Mouse (Mus musculus) frontal cortex, postnatal 10 days (tissue): ENCODE data around the gene Mtrex.

ENCODE experiments used
- DNase-seq, 2 experiments: peaks; one replicate each; pipeline ENCODE4 v3.0.0; 2022; ENCODE audit warnings: low spot score in 2 of 2, mixed read lengths in 1 of 2

The Mtrex gene

GRCm38 (mm10) chr13:112870039-112870690 is 57.0 kb downstream of the Mtrex start:
- no peak for DNase-seq

- DNase-seq = no peak
Observed at GRCm38 (mm10) chr13:112867381-112867780, 59.8 kb downstream of the Mtrex start.

- DNase-seq = no peak
Observed at GRCm38 (mm10) chr13:112866782-112867181, 60.4 kb downstream of the Mtrex start.

GRCm38 (mm10) chr13:112862978-112863677 is 64.1 kb downstream of the Mtrex start:
- DNase-seq = no peak

- DNase-seq = no peak
Observed at GRCm38 (mm10) chr13:112862342-112862741, 64.9 kb downstream of the Mtrex start.

- DNase-seq = no peak
Observed at GRCm38 (mm10) chr13:112861825-112862306, 65.3 kb downstream of the Mtrex start.

- no peak for DNase-seq
Observed at GRCm38 (mm10) chr13:112860911-112861310, 66.3 kb downstream of the Mtrex start.

GRCm38 (mm10) chr13:112860370-112860769 is 66.8 kb downstream of the Mtrex start:
- no peak for DNase-seq

GRCm38 (mm10) chr13:112859574-112860134 is 67.5 kb downstream of the Mtrex start:
- no peak for DNase-seq

- DNase-seq = no peak
Observed at GRCm38 (mm10) chr13:112857921-112858320, 69.3 kb downstream of the Mtrex start.

GRCm38 (mm10) chr13:112854402-112854801 is 72.8 kb downstream of the Mtrex start:
- DNase-seq = no peak

GRCm38 (mm10) chr13:112853710-112854316 is 73.4 kb downstream of the Mtrex start:
- no peak for DNase-seq

- DNase-seq = no peak
Observed at GRCm38 (mm10) chr13:112845931-112846330, 81.3 kb downstream of the Mtrex start.

GRCm38 (mm10) chr13:112840241-112841087 is 86.7 kb downstream of the Mtrex start:
- no peak for DNase-seq

- no peak for DNase-seq
Observed at GRCm38 (mm10) chr13:112838562-112839232, 88.5 kb downstream of the Mtrex start.

GRCm38 (mm10) chr13:112837621-112838155 is 89.5 kb downstream of the Mtrex start:
- no peak for DNase-seq

- DNase-seq = no peak
Observed at GRCm38 (mm10) chr13:112836951-112837350, 90.2 kb downstream of the Mtrex start.

GRCm38 (mm10) chr13:112835113-112835512 is 92.1 kb downstream of the Mtrex start:
- no peak for DNase-seq

- DNase-seq = no peak
Observed at GRCm38 (mm10) chr13:112833895-112834263, 93.3 kb downstream of the Mtrex start.

GRCm38 (mm10) chr13:112833253-112833894 is 93.8 kb downstream of the Mtrex start:
- DNase-seq = no peak
